Mouse (Mus musculus) heart, adult 2 months (tissue): ENCODE measurements around the gene Tmem132d.

Experiments
- CTCF ChIP-seq: fragments of 200-600 bp; IDR thresholded peaks from 2 replicates; pipeline ENCODE4 v1.8.1; 2022; ENCODE audit warnings: antibody characterized with exemption, mild to moderate bottlenecking, moderate library complexity
- EP300 ChIP-seq: fragments of 200-500 bp; IDR thresholded peaks from 2 replicates; pipeline ENCODE4 v1.6.1; 2011; ENCODE audit warnings: low read depth, low read length, control low read depth; ENCODE audit not compliant: insufficient read depth
- POLR2A ChIP-seq: fragments of 200-500 bp; IDR thresholded peaks from 2 replicates; pipeline ENCODE4 v1.6.1; 2011; ENCODE audit warnings: mild to moderate bottlenecking, low read depth, low read length, control low read depth; ENCODE audit not compliant: insufficient read depth

- TF ChIP-seq POLR2A (no peak), EP300 (no peak), CTCF (no peak)
These were observed 27.8 kb downstream of the Tmem132d start for GRCm38 (mm10) chr5:128405071-128405470.
